Mouse (Mus musculus) kidney, postnatal 0 days (tissue): ENCODE measurements around the gene Galnt17. TPM values are rescaled to one million over a fixed set of nuclear protein-coding genes. Genes with fewer than 3 reads are reported as not detected.
A peak's percentile ranks its signal among the peaks of the same experiment; 100 is the strongest.

Experiments used
- ATAC-seq: fragments of 200-750 bp; cut with Nextera tagmentation; replicated peaks from 2 replicates; pipeline ENCODE4 v1.8.0; 2017; ENCODE audit warnings: low read depth, moderate number of reproducible peaks, moderate TSS enrichment, moderate library complexity; ENCODE audit not compliant: low FRiP score
- DNase-seq: peaks from one replicate; pipeline ENCODE4 v3.0.0-alpha.2; 2016; ENCODE audit warnings: low spot score
- H3K27ac ChIP-seq: fragments of 300-500 bp; sonication (generic); 2 replicates; pipeline ENCODE4 v1.5.1; 2014; ENCODE audit warnings: mild to moderate bottlenecking
- H3K27me3 ChIP-seq: fragments of 300-500 bp; sonication (generic); 2 replicates; pipeline ENCODE4 v1.6.1; 2014; ENCODE audit warnings: low read length, mixed read lengths; ENCODE audit not compliant: insufficient read depth
- H3K36me3 ChIP-seq: fragments of 300-500 bp; sonication (generic); 2 replicates; pipeline ENCODE4 v1.6.1; 2014; ENCODE audit warnings: low read length, mixed read lengths; ENCODE audit not compliant: insufficient read depth
- H3K4me1 ChIP-seq: fragments of 300-500 bp; sonication (generic); replicated peaks from 2 replicates; pipeline ENCODE4 v1.6.1; 2014; ENCODE audit warnings: antibody characterized with exemption, low read length, mixed read lengths; ENCODE audit not compliant: insufficient read depth
- H3K4me2 ChIP-seq: fragments of 300-500 bp; sonication (generic); 2 replicates; pipeline ENCODE4 v1.6.1; 2014; ENCODE audit warnings: mild to moderate bottlenecking, low read length, moderate library complexity, mixed read lengths
- H3K4me3 ChIP-seq: fragments of 300-500 bp; sonication (generic); replicated peaks from 2 replicates; pipeline ENCODE4 v1.5.1; 2014; ENCODE audit warnings: low read depth, low read length
- H3K9ac ChIP-seq: fragments of 300-500 bp; sonication (generic); 2 replicates; pipeline ENCODE4 v1.6.1; 2014; ENCODE audit warnings: low read depth, low read length
- H3K9me3 ChIP-seq: fragments of 300-500 bp; sonication (generic); replicated peaks from 2 replicates; pipeline ENCODE4 v1.6.1; 2016; ENCODE audit warnings: low read length, inconsistent platforms, mixed read lengths
- CTCF ChIP-seq: IDR thresholded peaks from 2 replicates; pipeline ENCODE4 v1.5.1; 2016; ENCODE audit warnings: antibody characterized with exemption, low read depth, mild to moderate bottlenecking, moderate library complexity
- WGBS: fragments of 180-500 bp; shearing (Covaris S2); extraction: QIAGEN DNeasy Blood & Tissue Kit; methylation state at CpG from one replicate; pipeline ENCODE4 v1.1.7; 2014; 5-methylcytosine and 5-hydroxymethylcytosine counted together
- polyA plus RNA-seq: library from polyadenylated mRNA; unstranded; fragments of >200 nt; fragmentation: Nextera tagmentation; extraction: Ambion mirVana; gene quantifications from 2 replicates; pipeline ENCODE4 v1.2.1, GENCODE M21; 2015

Gene Galnt17
- polyA plus RNA-seq, 1 experiment from 2014 or later: 1.2 TPM

DNA sequence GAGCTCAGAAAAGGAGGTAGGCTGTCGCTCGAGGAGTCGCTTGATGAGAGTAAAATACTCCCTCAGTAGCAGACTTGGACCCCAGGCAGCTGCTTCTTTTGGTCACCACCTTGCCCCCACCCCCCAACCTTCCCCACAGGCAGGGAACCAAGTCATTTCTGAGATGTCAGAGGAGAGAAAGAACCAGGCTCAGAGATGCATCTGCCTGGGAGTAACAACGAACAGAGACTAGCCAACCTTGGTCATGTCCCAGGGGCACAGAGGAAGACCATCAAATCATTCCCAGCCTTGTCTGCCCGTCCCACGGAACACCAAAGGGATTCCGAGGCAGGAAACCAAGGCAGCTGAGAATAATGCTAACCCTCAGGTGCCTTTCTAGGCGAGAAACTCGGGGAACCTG is 293.0 kb downstream of the Galnt17 start:
- no peaks in the 10 kb centered on the region for H3K4me1 ChIP-seq
- DNase-seq: no peak
- ATAC-seq: no peak
- H3K27ac ChIP-seq: no peak overlapping the region
- no peaks in the 10 kb centered on the region for H3K36me3 ChIP-seq
- H3K4me3 ChIP-seq: no peak overlapping the region
- no peaks in the 10 kb centered on the region for H3K27me3 ChIP-seq
- H3K4me2 ChIP-seq: no peak overlapping the region
- H3K9me3 ChIP-seq: no peaks in the 10 kb centered on the region
- 69% methylated on average over 9 of the region's 9 CpGs for WGBS
- TF ChIP-seq CTCF: no peak
- no peak overlapping the region for H3K9ac ChIP-seq

DNA sequence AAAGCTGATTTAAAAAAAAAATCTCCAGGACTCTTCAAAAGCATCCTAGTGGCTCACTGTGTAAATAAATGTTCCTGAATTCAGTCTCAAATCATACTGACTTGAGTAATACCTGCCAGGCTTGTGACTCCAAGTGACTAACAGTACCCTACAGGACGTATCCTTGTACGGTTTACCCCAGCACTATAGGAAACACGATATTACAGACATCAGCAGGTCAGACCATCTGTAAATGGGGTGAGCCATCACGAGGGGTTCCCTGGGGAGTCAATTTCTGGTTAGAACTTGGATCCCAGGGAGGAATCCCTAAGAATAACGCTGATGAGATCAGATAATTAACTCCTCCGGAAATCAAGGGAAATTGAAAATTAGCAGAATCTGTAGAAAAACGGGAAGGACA is 294.5 kb downstream of the Galnt17 start:
- WGBS: 68% methylated on average over 7 of the region's 7 CpGs

DNA sequence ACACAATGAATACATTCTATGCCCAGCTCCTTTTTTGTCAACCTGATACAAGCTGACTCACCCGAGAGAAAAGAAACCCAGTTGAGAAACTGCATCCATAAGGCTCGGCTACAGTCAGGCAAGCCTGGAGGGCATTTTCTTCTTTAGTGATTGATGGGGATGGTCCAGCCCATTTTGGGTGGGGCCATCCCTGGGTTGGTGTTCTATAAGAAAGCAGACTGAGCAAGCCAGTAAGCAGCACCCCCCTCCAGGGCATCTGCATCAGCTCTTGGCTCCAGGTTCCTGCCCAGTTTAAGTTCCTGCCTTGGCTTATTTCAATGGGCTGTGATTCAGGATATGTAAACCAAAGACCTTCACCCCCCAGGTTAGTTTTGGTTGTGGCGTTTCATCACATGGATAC is 295.2 kb downstream of the Galnt17 start:
- no peak overlapping the region for H3K27ac ChIP-seq
- 78% methylated on average over 3 of the region's 3 CpGs for WGBS

More for the DNA sequence above, 294.5 kb downstream of the Galnt17 start:
- no peak for TF ChIP-seq CTCF
- no peak overlapping the region for H3K4me3 ChIP-seq
- H3K9me3 ChIP-seq: no peaks in the 10 kb centered on the region
- H3K27me3 ChIP-seq: no peaks in the 10 kb centered on the region
- no peaks in the 10 kb centered on the region for H3K36me3 ChIP-seq
- H3K27ac ChIP-seq: no peak overlapping the region
- no peak for DNase-seq
- no peak overlapping the region for H3K4me2 ChIP-seq
- no peak overlapping the region for H3K9ac ChIP-seq
- no peak for ATAC-seq
- no peaks in the 10 kb centered on the region for H3K4me1 ChIP-seq

DNA sequence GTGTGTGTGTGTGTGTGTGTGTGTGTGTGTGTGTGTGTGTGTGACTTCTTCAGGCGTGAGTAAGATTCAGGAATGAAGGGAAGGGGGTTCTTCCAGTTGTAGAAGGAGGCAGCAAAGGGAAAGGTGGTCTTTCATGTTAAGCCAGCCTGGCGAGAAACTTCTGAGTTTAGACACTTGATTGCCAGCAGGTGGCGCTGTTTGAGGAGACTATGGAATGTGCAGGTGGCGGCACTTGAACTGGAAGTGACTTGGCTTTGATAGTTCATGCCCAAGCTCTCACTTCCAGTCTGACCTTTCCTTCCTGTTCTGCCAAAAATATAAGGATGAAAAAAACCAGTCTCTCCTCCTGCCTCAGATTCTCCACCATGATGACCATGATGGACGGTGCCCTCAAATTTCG is 298.8 kb downstream of the Galnt17 start:
- TF ChIP-seq CTCF: peak; percentile 66
- no peaks in the 10 kb centered on the region for H3K36me3 ChIP-seq
- H3K9me3 ChIP-seq: no peaks in the 10 kb centered on the region
- ATAC-seq (no peak), DNase-seq (peak; percentile 41)
- 72% methylated on average over 6 of the region's 6 CpGs for WGBS
- no peak overlapping the region for H3K9ac ChIP-seq
- no peak overlapping the region for H3K27ac ChIP-seq
- no peaks in the 10 kb centered on the region for H3K4me1 ChIP-seq
- no peak overlapping the region for H3K4me2 ChIP-seq
- H3K4me3 ChIP-seq: no peak overlapping the region
- no peaks in the 10 kb centered on the region for H3K27me3 ChIP-seq

More for the DNA sequence above, 295.2 kb downstream of the Galnt17 start:
- H3K4me1 ChIP-seq: no peaks in the 10 kb centered on the region
- no peak for TF ChIP-seq CTCF
- ATAC-seq: no peak
- H3K9ac ChIP-seq: no peak overlapping the region
- H3K9me3 ChIP-seq: no peaks in the 10 kb centered on the region
- H3K4me3 ChIP-seq: no peak overlapping the region
- no peaks in the 10 kb centered on the region for H3K36me3 ChIP-seq
- no peak overlapping the region for H3K4me2 ChIP-seq
- no peaks in the 10 kb centered on the region for H3K27me3 ChIP-seq
- no peak for DNase-seq

DNA sequence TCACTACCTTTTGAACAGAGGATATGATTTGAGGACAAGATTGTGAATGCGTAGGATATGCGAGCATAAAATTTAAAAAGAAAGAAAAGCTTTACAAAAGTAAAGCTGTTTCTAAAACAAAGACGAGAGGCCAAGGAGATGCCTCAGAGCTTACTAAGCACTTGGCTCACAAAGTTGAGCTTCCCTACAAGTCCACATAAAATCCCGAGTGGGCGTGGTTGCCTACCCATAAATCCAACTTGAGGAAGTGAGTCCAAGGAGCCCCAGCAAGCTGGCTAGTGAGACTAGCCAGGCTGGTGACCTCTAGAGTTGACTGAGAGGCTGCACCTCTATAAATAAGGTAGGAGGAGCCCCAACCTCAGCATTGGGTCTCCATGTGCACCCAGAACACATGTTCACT is 299.8 kb downstream of the Galnt17 start:
- Histone ChIP-seq H3K4me2 (no peak overlapping the region), H3K36me3 (no peaks in the 10 kb centered on the region), H3K4me3 (no peak overlapping the region), H3K27me3 (no peaks in the 10 kb centered on the region), H3K27ac (no peak overlapping the region), H3K9me3 (no peaks in the 10 kb centered on the region), H3K4me1 (no peaks in the 10 kb centered on the region), H3K9ac (no peak overlapping the region)
- 77% methylated on average over 5 of the region's 5 CpGs for WGBS
- DNase-seq (peak; percentile 18), ATAC-seq (no peak)
- no peak for TF ChIP-seq CTCF

DNA sequence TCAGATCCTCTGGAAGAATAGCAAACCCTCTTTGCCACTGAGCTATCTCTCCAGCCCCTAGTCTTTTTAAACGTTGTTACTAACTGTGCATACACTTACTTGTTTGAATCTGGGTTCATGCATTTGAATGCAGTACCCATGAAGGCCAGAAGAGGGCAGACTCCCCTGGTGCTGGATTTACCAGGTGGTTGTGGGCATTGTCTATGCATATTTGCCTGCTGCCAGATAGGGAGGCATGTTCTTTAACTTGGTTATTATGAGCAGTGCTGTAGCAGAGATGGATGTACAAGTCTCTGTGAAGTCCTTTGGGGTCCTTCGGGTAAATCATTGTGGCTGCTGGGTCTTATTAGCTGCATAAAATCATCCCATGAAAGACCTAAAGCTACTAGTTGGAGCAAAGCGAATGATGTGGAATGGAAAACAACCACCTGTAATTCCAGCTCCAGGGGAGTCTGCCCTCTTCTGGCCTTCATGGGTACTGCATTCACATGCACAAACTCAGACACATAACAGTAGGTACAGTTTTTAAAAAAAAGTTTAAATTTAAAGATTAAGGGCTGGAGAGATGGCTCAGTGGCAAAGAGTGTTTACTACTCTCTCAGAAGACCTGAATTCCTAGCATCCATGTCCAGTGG is 300.3 kb downstream of the Galnt17 start:
- H3K27me3 ChIP-seq: no peaks in the 10 kb centered on the region
- no peaks in the 10 kb centered on the region for H3K9me3 ChIP-seq
- peak; percentile 70 for TF ChIP-seq CTCF
- H3K9ac ChIP-seq: no peak overlapping the region
- DNase-seq: peak; percentile 13
- no peaks in the 10 kb centered on the region for H3K36me3 ChIP-seq
- 80% methylated on average over 3 of the region's 3 CpGs for WGBS
- no peak overlapping the region for H3K27ac ChIP-seq
- no peaks in the 10 kb centered on the region for H3K4me1 ChIP-seq
- no peak overlapping the region for H3K4me2 ChIP-seq
- ATAC-seq: no peak
- no peak overlapping the region for H3K4me3 ChIP-seq

DNA sequence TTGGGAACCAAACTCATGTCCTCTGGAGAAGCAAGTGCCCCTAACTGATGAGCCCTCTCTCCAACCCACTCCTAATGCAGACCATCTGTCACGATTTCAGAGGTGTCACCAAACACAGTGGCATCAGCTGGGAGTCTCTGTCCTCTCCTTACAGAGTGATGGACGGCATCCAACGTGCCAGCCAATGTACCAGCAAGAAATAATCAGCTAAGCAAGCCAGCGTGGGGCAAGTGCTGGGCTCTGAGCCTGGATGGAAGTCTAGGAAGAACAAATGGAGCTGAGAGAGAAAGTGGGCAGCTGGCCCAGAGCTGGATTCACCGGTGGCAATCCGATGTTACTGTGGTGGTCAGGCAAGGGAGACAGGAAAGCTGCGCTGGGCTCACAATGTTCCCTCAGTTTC is 301.1 kb downstream of the Galnt17 start:
- WGBS: 76% methylated on average over 7 of the region's 7 CpGs
- Histone ChIP-seq H3K4me2 (no peak overlapping the region), H3K27me3 (no peaks in the 10 kb centered on the region), H3K36me3 (no peaks in the 10 kb centered on the region), H3K9ac (no peak overlapping the region), H3K4me3 (no peak overlapping the region), H3K27ac (no peak overlapping the region), H3K9me3 (no peaks in the 10 kb centered on the region), H3K4me1 (no peaks in the 10 kb centered on the region)
- TF ChIP-seq CTCF: no peak
- DNase-seq (no peak), ATAC-seq (no peak)
